Mouse (Mus musculus) thymus, adult 2 months (tissue): Measurements from ENCODE around the gene Rab5c.

Experiments
- CTCF ChIP-seq: fragments of 200-500 bp; IDR thresholded peaks from 2 replicates; pipeline ENCODE4 v1.5.1; 2012; ENCODE audit warnings: mild to moderate bottlenecking, control low read depth, low read length, moderate library complexity, borderline replicate concordance; ENCODE audit not compliant: control insufficient read depth, poor library complexity, insufficient read depth; ENCODE audit errors: extremely low read depth
- POLR2A ChIP-seq: fragments of 200-500 bp; IDR thresholded peaks from 2 replicates; pipeline ENCODE4 v1.6.1; 2012; ENCODE audit warnings: mild to moderate bottlenecking, low read length, control low read depth, moderate library complexity; ENCODE audit not compliant: control insufficient read depth, poor library complexity, insufficient read depth; ENCODE audit errors: extremely low read depth

DNA sequence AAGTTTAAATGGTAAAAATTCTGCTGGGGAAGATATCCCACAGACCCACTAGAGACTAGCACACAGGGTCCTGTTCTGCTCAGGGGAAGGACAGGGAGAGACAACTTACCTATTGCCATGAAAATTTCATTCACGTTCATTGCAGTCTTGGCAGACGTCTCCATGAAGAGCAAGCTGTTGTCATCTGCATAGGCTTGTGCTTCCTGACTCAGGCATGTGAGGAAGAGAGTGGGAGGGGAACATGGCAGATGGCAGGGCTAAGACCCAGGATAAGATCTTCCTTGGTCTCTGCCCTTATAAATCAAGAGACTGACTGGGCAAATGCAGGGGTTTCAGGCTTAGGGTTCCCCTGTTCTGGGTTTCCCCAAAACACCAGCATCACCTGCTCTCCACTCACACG, 21.4 kb downstream of the Rab5c start:
- TF ChIP-seq CTCF: no peak
- no peak for TF ChIP-seq POLR2A
